Mouse (Mus musculus) CH12.LX (cell line): ENCODE results near the gene Fhl1. TPM values are rescaled to one million over a fixed set of nuclear protein-coding genes. Genes with fewer than 3 reads are reported as not detected.

ENCODE experiments used
- DNase-seq: peaks from one replicate; pipeline ENCODE4 v3.0.0-alpha.2; 2013; ENCODE audit errors: extremely low read depth
- H3K27ac ChIP-seq: 2 replicates; pipeline ENCODE4 v1.5.1; 2012; ENCODE audit warnings: low read depth, mild to moderate bottlenecking, control low read depth, moderate library complexity; ENCODE audit not compliant: insufficient read depth
- H3K27me3 ChIP-seq: replicated peaks from 2 replicates; pipeline ENCODE3; 2012; ENCODE audit warnings: inconsistent platforms
- H3K36me3 ChIP-seq, 2 experiments: replicated peaks in 1 of 2; 2 replicates each; pipeline versions ENCODE3 to v1.6.1; 2012; ENCODE audit warnings: inconsistent platforms in 1 of 2, low read length in 1 of 2, mild to moderate bottlenecking in 1 of 2, mixed read lengths in 1 of 2, moderate library complexity in 1 of 2; ENCODE audit not compliant: control insufficient read depth in 1 of 2, insufficient read depth in 1 of 2
- H3K4me1 ChIP-seq, 2 experiments: 2 replicates each; pipeline ENCODE4 v1.6.1; 2012; ENCODE audit warnings: inconsistent platforms in 1 of 2, moderate library complexity in 1 of 2; ENCODE audit not compliant: insufficient read depth in 2 of 2, control insufficient read depth in 1 of 2
- H3K4me2 ChIP-seq: 2 replicates; pipeline ENCODE4 v1.6.1; 2012; ENCODE audit warnings: low read depth, mild to moderate bottlenecking, control low read depth; ENCODE audit not compliant: poor library complexity, insufficient read depth, severe bottlenecking
- H3K4me3 ChIP-seq, 3 experiments: fragments of 150-350 bp in 1 of 3; sonication (generic) in 1 of 3; replicated peaks in 1 of 3; 2 replicates each; pipeline versions ENCODE3 to v1.5.1; 2011 to 2012; ENCODE audit warnings: low read depth in 2 of 3, low read length in 2 of 3, mild to moderate bottlenecking in 2 of 3, moderate library complexity in 2 of 3, control low read depth in 1 of 3, improper control_type of control experiment in 1 of 3, inconsistent platforms in 1 of 3, mixed read lengths in 1 of 3; ENCODE audit not compliant: poor library complexity in 1 of 3
- H3K79me2 ChIP-seq: replicated peaks from 2 replicates; pipeline ENCODE4 v1.6.1; 2012; ENCODE audit warnings: mild to moderate bottlenecking, moderate library complexity; ENCODE audit not compliant: control insufficient read depth, poor library complexity, insufficient read depth, severe bottlenecking; ENCODE audit errors: extremely low read depth
- H3K9ac ChIP-seq: 2 replicates; pipeline ENCODE4 v1.6.1; 2012; ENCODE audit warnings: low read depth, mild to moderate bottlenecking, control low read depth, moderate library complexity; ENCODE audit not compliant: insufficient read depth
- H3K9me3 ChIP-seq: replicated peaks from 2 replicates; pipeline ENCODE3; 2012; ENCODE audit warnings: low read length, inconsistent platforms, mixed read lengths
- BHLHE40 ChIP-seq: IDR thresholded peaks from 2 replicates; pipeline ENCODE4 v1.6.1; 2011; ENCODE audit warnings: mild to moderate bottlenecking, low read depth, low read length, improper control_type of control experiment
- CHD1 ChIP-seq: IDR thresholded peaks from 2 replicates; pipeline ENCODE4 v1.6.1; 2012; ENCODE audit warnings: low read depth, low read length, improper control_type of control experiment, inconsistent platforms
- CHD2 ChIP-seq: IDR thresholded peaks from 2 replicates; pipeline ENCODE4 v1.6.1; 2011; ENCODE audit warnings: low read length, improper control_type of control experiment
- CTCF ChIP-seq, 2 experiments: IDR thresholded peaks in 1 of 2; conservative IDR thresholded peaks in 1 of 2; 2 replicates each; pipeline ENCODE4 v1.5.1; 2011 to 2012; ENCODE audit warnings: low read depth in 2 of 2, low read length in 2 of 2, improper control_type of control experiment in 1 of 2, inconsistent platforms in 1 of 2, mild to moderate bottlenecking in 1 of 2, moderate library complexity in 1 of 2
- E2F4 ChIP-seq: IDR thresholded peaks from 2 replicates; pipeline ENCODE4 v1.6.1; 2011; ENCODE audit warnings: low read depth, low read length, improper control_type of control experiment; ENCODE audit not compliant: insufficient replicate concordance
- ETS1 ChIP-seq: conservative IDR thresholded peaks from 2 replicates; pipeline ENCODE4 v1.6.1; 2012; ENCODE audit warnings: low read depth, mild to moderate bottlenecking, inconsistent platforms, low read length, improper control_type of control experiment, moderate library complexity
- HCFC1 ChIP-seq: IDR thresholded peaks from 2 replicates; pipeline ENCODE4 v1.6.1; 2012; ENCODE audit warnings: low read depth, mild to moderate bottlenecking, inconsistent platforms, low read length, improper control_type of control experiment
- IRF4 ChIP-seq: IDR thresholded peaks from 2 replicates; pipeline ENCODE4 v1.6.1; 2014; ENCODE audit warnings: low read depth, mild to moderate bottlenecking, inconsistent platforms, low read length, improper control_type of control experiment
- JUN ChIP-seq: IDR thresholded peaks from 2 replicates; pipeline ENCODE4 v1.6.1; 2011; ENCODE audit warnings: low read depth, mild to moderate bottlenecking, low read length, improper control_type of control experiment, moderate library complexity; ENCODE audit not compliant: insufficient read depth
- JUND ChIP-seq: conservative IDR thresholded peaks from 2 replicates; pipeline ENCODE4 v1.6.1; 2011; ENCODE audit warnings: low read depth, low read length, improper control_type of control experiment
- KAT2A ChIP-seq: IDR thresholded peaks from 2 replicates; pipeline ENCODE4 v1.6.1; 2012; ENCODE audit warnings: low read length, improper control_type of control experiment, inconsistent platforms; ENCODE audit not compliant: insufficient replicate concordance
- MAFK ChIP-seq: IDR thresholded peaks from 2 replicates; pipeline ENCODE4 v1.6.1; 2011; ENCODE audit warnings: low read length, improper control_type of control experiment; ENCODE audit not compliant: insufficient replicate concordance
- MEF2A ChIP-seq: IDR thresholded peaks from 2 replicates; pipeline ENCODE4 v1.6.1; 2014; ENCODE audit warnings: low read depth, mild to moderate bottlenecking, inconsistent platforms, low read length, improper control_type of control experiment, borderline replicate concordance
- MXI1 ChIP-seq: IDR thresholded peaks from 2 replicates; pipeline ENCODE4 v1.6.1; 2011; ENCODE audit warnings: mild to moderate bottlenecking, low read depth, low read length, improper control_type of control experiment
- MYC ChIP-seq: IDR thresholded peaks from 2 replicates; pipeline ENCODE4 v1.6.1; 2011; ENCODE audit warnings: low read depth, mild to moderate bottlenecking, improper control_type of control experiment, low read length
- NRF1 ChIP-seq: IDR thresholded peaks from 2 replicates; pipeline ENCODE4 v1.6.1; 2014; ENCODE audit warnings: low read depth, mild to moderate bottlenecking, inconsistent platforms, low read length, improper control_type of control experiment, moderate library complexity
- PAX5 ChIP-seq: IDR thresholded peaks from 2 replicates; pipeline ENCODE4 v1.6.1; 2012; ENCODE audit warnings: low read length, inconsistent platforms, mixed read lengths
- POLR2A ChIP-seq: IDR thresholded peaks from 2 replicates; pipeline ENCODE4 v1.6.1; 2011; ENCODE audit warnings: low read depth, mild to moderate bottlenecking, improper control_type of control experiment, low read length
- POLR2AphosphoS2 ChIP-seq: IDR thresholded peaks from 2 replicates; pipeline ENCODE4 v1.6.1; 2011; ENCODE audit warnings: low read depth, low read length, improper control_type of control experiment
- RAD21 ChIP-seq: IDR thresholded peaks from 2 replicates; pipeline ENCODE4 v1.6.1; 2011; ENCODE audit warnings: low read depth, mild to moderate bottlenecking, low read length, improper control_type of control experiment, moderate library complexity
- RCOR1 ChIP-seq: conservative IDR thresholded peaks from 2 replicates; pipeline ENCODE4 v1.6.1; 2012; ENCODE audit warnings: low read depth, mild to moderate bottlenecking, inconsistent platforms, low read length, improper control_type of control experiment
- SIN3A ChIP-seq: IDR thresholded peaks from 2 replicates; pipeline ENCODE4 v1.6.1; 2012; ENCODE audit warnings: low read length, improper control_type of control experiment, inconsistent platforms
- SMC3 ChIP-seq: IDR thresholded peaks from 2 replicates; pipeline ENCODE4 v1.6.1; 2011; ENCODE audit warnings: low read depth, low read length, improper control_type of control experiment
- TCF12 ChIP-seq: IDR thresholded peaks from 2 replicates; pipeline ENCODE4 v1.6.1; 2014; ENCODE audit warnings: low read depth, mild to moderate bottlenecking, inconsistent platforms, low read length, improper control_type of control experiment
- USF2 ChIP-seq: conservative IDR thresholded peaks from 2 replicates; pipeline ENCODE4 v1.6.1; 2011; ENCODE audit warnings: low read depth, low read length, improper control_type of control experiment
- ZC3H11A ChIP-seq: IDR thresholded peaks from 2 replicates; pipeline ENCODE4 v1.6.1; 2012; ENCODE audit warnings: low read depth, mild to moderate bottlenecking, inconsistent platforms, low read length, improper control_type of control experiment
- ZMIZ1 ChIP-seq: IDR thresholded peaks from 2 replicates; pipeline ENCODE4 v1.6.1; 2012; ENCODE audit warnings: low read depth, mild to moderate bottlenecking, inconsistent platforms, low read length, improper control_type of control experiment
- ZNF384 ChIP-seq: IDR thresholded peaks from 2 replicates; pipeline ENCODE4 v1.6.1; 2012; ENCODE audit warnings: low read depth, low read length, improper control_type of control experiment, inconsistent platforms
- dilution Hi-C: fragments of 300-500 bp; cut with MboI; formaldehyde crosslinking; loops from 2 replicates; pipeline ENCODE4 v1.14.3; 2020; ENCODE audit warnings: low sequenced_read_pairs; ENCODE audit not compliant: extremely low pct_unique_long_range_greater_than_20kb, extremely low pct_ligation_motif_present
- in situ Hi-C: fragments of 300-500 bp; cut with MboI; formaldehyde crosslinking; loops from 3 replicates; pipeline ENCODE4 v1.14.3; 2019; ENCODE audit warnings: low sequenced_read_pairs, low pct_ligation_motif_present, low pct_unique_long_range_greater_than_20kb, mixed read lengths
- polyA plus RNA-seq: library from polyadenylated mRNA; unstranded; fragments of >175 nt; gene quantifications from 2 replicates; pipeline ENCODE4 v1.2.1, GENCODE M21; 2012; ENCODE audit warnings: low read depth; ENCODE audit not compliant: insufficient read length
- total RNA-seq, 2 experiments: library from RNA; depleted of rRNA; stranded (reverse); fragments of 300-350 nt in 1 of 2; fragments of >200 nt in 1 of 2; gene quantifications; 2 replicates each; pipeline ENCODE4 v1.2.3; 2012 to 2014

Fhl1 gene
- total and polyA plus RNA-seq, 3 experiments = not detected

- Histone ChIP-seq H3K4me3 (no peak overlapping the region), H3K9ac (no peak overlapping the region), H3K9me3 (no peaks in the 10 kb centered on the region), H3K27ac (no peak overlapping the region), H3K4me1 (no peaks in the 10 kb centered on the region), H3K27me3 (no peaks in the 10 kb centered on the region), H3K36me3 (no peaks in the 10 kb centered on the region), H3K79me2 (no peaks in the 10 kb centered on the region), H3K4me2 (no peak overlapping the region)
- in situ Hi-C loops = no loop called here
- dilution Hi-C loops = no loop called here
- TF ChIP-seq ZMIZ1 = no peak
- TF ChIP-seq MAFK = no peak
- no peak for TF ChIP-seq MEF2A
- no peak for TF ChIP-seq CTCF (conservative IDR thresholded peaks at IDR 0.05 in 1 of 2, IDR thresholded peaks at IDR 0.05 in 1 of 2; ENCODE audit: low read depth in 2 of 2, low read length in 2 of 2)
- TF ChIP-seq ZC3H11A = no peak
- TF ChIP-seq IRF4 = no peak
- TF ChIP-seq TCF12 = no peak
- TF ChIP-seq ZNF384 = no peak
- no peak for TF ChIP-seq JUND
- TF ChIP-seq CHD1 = no peak
- TF ChIP-seq SMC3 = no peak
- no peak for TF ChIP-seq RAD21
- TF ChIP-seq PAX5 = no peak
- no peak for TF ChIP-seq JUN
- TF ChIP-seq BHLHE40 = no peak
- no peak for TF ChIP-seq MYC
- TF ChIP-seq HCFC1 = no peak
- TF ChIP-seq RCOR1 = no peak
- TF ChIP-seq USF2 = no peak
- no peak for TF ChIP-seq MXI1
- no peak for DNase-seq
Measured at GRCm38 (mm10) chrX:56697886-56698285, 33.7 kb upstream of the Fhl1 start.

- DNase-seq = no peak
- H3K4me1 ChIP-seq = no peaks in the 10 kb centered on the region
- dilution Hi-C loops (no loop called here), in situ Hi-C loops (no loop called here)
- H3K27me3 ChIP-seq = no peaks in the 10 kb centered on the region
- no peak overlapping the region for H3K4me3 ChIP-seq
- TF ChIP-seq MAFK = no peak
- TF ChIP-seq NRF1 = no peak
- TF ChIP-seq HCFC1 = no peak
- TF ChIP-seq POLR2AphosphoS2 = no peak
- TF ChIP-seq ZNF384 = no peak
- TF ChIP-seq CHD2 = no peak
- no peak for TF ChIP-seq KAT2A
- no peak for TF ChIP-seq SIN3A
- no peak for TF ChIP-seq POLR2A
- no peak for TF ChIP-seq E2F4
- TF ChIP-seq ETS1 = no peak
- no peak for TF ChIP-seq RAD21
- no peak for TF ChIP-seq USF2
- TF ChIP-seq RCOR1 = no peak
- TF ChIP-seq CTCF (conservative IDR thresholded peaks at IDR 0.05 in 1 of 2, IDR thresholded peaks at IDR 0.05 in 1 of 2; ENCODE audit: low read depth in 2 of 2, low read length in 2 of 2) = no peak
- H3K9ac ChIP-seq = no peak overlapping the region
- H3K79me2 ChIP-seq = no peaks in the 10 kb centered on the region
- no peak overlapping the region for H3K4me2 ChIP-seq
- no peak overlapping the region for H3K27ac ChIP-seq
- H3K9me3 ChIP-seq = no peaks in the 10 kb centered on the region
- H3K36me3 ChIP-seq = no peaks in the 10 kb centered on the region
Measured at GRCm38 (mm10) chrX:56701261-56701660, 30.3 kb upstream of the Fhl1 start.
